Mouse (Mus musculus) liver, postnatal 0 days (tissue): ENCODE data around the gene Plin4.

Source experiments
- CTCF ChIP-seq: sonication (generic); IDR thresholded peaks from 2 replicates; pipeline ENCODE4 v1.5.1; 2016; ENCODE audit warnings: antibody characterized with exemption, low read depth
- EP300 ChIP-seq: IDR thresholded peaks from 2 replicates; pipeline ENCODE4 v1.6.1; 2016; ENCODE audit warnings: antibody characterized with exemption, low read depth, mild to moderate bottlenecking

DNA sequence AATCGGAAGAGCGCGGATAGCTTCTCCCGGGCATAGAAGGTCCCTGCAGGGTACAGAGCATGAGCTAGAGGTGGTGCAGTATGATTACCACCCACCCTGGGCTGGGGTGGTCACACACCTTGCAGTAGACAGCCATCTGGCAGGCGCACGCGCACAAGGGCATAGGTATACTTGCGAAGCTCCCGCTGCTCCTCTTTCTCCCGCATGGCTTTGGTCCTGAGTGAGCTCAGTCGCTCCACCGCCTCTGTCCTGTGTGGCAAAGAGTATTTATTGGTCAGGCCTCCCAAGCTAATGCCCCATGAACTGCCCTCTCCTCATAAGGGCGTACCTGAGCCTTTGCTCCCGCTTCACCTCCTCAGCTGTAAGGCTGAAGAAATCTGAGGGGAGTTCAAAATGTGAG lies 40.5 kb downstream of the Plin4 start:
- no peak for TF ChIP-seq CTCF
- no peak for TF ChIP-seq EP300
